Mouse (Mus musculus) left cerebral cortex, postnatal 25 days (tissue): ENCODE measurements at regions not wholly inside any gene's neighbourhood (a gene's known extent, or its start where the extent isn't known, plus 50 kb on each side); places are given as distances from the start of the nearest gene placed in this dataset.
"Not testable (repeated sequence)": the region's sequence is repeated elsewhere in the genome, so short reads cannot be mapped to it uniquely, and the experiment has no call there.

ENCODE experiments used
- DNase-seq, 2 experiments: peaks; one replicate each; pipeline ENCODE4 v3.0.0; 2022; ENCODE audit warnings: low spot score in 2 of 2, mixed read lengths in 1 of 2
- intact Hi-C: fragments of 180-260 bp; cut with DNase I; formaldehyde crosslinking; loops from one replicate; pipeline ENCODE4 v1.15.1; 2025

DNA sequence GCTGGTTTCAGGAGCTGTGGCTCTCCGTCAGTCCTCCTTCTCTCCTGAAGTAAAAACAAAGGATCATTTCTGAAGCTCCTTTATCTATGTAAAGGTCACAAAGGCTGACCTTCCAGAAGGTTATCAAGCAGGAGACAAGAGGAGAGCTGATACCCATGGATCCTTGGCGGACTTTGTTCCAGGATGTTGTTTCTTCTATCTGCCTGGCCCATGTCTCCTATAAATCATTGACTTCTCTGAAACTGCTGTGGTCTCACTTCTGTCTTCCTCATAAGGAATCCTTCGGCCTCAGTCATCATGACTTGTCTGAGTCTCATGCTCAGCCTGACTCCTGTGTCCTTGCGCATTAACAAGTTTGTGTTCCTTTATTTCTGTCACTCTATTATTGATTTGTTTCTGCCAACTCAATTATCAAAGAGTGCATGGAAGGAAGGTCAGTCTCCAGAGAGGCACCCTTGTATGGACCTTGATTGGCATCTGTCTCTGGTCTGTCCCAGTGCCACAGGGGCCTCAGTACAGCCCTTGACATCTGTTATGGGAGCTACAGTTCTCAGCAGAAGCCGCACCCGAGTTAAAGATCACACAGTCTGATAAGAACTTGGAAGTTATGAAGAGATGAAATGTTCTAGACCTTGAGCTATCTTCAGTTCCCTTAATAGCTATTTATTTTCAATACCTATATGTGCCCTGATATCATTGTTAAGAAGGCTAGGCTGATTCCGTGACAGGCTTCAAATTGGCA, 53.2 kb upstream of the Dazl start:
- intact Hi-C loops, result no loop called here
- DNase-seq, result no peak

DNA sequence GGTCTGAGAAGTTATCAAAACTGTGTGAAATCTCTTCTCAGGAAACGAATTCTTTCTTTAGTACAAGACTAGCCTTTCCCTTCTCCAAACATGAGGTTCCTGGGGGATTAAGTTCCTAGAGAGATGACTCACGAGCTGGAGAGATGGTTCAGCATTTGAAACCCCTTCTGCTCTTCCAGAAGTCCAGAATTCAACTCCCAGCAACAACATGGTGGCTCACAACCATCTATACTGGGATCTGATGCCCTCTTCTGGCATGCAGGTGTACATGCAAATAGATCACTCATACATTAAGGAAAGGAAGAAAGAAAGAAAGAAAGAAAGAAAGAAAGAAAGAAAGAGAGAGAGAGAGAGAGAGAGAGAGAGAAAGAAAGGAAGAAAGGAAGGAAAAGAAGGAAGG, 60.4 kb upstream of the Dazl start:
- DNase-seq, intact Hi-C loops: not testable (repeated sequence)

DNA sequence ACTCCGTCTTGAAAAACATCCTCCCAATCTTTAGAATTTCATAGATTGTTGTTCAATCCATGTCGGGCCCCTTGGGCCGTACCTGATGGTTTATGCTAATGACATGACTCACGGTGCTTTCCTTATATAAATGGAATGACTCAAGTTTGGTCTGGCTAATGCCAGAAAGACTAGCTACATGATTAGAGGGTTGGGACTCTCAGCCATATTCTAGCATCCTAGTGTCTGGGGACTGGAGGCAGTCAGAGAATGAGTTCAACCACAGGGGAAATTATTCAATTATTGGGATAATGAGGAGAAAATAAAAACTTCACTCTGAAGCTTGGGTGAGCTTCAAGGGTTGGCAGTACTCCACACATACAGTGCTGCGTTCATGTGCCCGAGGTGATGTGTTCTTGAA, 60.9 kb upstream of the Dazl start:
- no peak for DNase-seq
- intact Hi-C loops, result no loop called here

DNA sequence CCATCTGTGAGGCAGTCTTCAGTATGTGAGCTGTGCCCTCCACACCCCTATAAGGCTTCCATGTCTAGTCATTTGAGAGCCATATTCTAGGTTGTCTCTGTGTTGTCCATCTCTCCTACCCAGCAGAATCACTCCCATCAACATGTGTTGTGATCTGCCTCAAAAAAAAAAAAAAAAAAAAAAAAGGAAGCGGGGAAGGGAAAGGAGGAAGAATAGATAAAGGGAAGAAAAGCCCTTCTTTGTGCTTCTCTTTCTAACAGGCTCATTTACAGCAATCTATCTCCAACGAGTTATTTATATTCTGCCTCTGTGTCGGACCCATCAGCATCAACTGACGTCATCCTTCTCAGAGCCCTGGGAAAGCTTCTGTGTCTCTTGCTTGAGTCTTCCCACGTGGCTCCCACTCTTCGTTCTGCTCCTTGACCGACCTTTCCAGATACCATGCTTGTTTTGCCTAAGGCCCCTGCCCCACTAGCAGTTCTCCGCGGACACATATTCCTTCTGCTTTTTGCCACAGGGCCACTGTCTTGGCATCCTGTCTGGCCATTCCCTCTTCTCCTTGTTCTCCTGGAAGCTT, 68.3 kb upstream of the Dazl start:
- intact Hi-C loops, result loop anchor here (5.0 kb wide), 1 partner anchor 46 kb away; no protein-coding TSS in a partner anchor
- peak in 1 of 2 experiments; percentile 66 for DNase-seq

DNA sequence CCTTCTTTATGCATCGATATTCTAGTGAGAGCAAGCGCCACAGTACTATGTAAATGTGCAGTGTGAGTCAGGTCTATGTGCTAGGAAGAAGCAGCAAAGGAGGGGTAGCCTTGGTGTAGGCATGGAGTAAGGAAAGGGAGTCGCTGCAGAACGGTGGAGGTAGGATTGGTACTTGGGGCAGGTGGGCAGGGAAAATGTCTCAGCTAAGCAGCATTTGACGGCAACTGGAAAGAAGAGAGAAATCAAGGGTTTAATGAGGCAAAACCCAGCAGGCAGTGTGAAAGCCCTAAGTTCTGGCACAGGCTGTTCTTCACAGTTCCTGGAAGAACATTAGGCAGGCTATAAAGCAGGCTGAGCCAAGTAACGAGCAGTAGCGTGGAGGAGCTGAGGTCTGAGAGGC, 72.0 kb upstream of the Dazl start:
- peak in 1 of 2 experiments; percentile 64 for DNase-seq
- intact Hi-C loops, result no loop called here

DNA sequence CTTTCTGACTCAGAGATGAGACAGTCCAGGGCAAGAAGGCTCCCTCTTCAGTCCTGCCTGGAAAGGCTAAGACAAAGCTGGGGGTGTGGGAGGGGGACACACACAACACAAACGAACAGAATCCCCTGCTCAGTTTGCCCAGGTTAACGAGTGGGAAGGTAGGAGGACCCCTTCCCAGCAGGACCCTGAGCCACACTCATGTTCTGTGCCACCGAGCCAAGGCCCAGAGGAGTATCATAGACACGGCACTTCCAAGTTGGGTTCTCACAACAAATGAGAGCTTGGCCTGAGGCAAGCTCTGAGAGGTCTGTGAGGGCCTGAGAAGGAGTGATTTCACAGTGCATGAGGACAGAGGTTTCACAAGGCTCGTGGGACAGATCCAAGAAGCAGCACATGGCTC, 72.7 kb upstream of the Dazl start:
- intact Hi-C loops, result no loop called here
- DNase-seq, result no peak

DNA sequence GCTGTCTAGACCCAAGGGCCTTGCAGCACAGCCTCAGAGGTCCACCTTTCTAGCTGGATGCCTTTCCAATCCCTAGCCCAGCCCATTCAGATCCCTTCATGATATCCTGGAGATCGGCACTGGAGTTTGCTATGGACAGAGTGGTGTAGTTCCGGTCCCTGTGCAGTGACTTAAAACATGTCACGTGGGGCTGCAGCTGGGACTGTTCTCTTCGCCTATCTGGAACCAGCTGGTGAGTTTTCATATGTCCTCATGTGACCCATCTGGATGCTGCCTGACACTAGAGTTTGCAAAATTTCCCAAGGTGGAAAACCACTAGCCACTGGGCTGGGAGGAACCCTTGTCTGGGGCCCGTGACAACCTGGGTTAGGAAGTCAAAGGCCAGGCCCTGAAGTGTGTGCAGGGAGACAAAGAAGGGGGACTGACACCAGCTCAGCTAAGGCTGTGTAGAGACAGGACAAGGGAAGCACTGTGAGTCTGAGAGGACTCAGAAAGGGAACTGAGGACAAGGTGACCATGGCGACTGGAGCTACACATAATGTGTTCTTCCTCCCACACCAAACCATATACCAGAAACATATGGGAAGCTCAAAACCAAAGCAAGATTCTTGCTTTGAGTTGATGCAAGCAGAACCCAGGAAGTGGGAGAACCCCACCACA, 75.9 kb upstream of the Dazl start:
- intact Hi-C loops, result no loop called here
- DNase-seq, result no peak

DNA sequence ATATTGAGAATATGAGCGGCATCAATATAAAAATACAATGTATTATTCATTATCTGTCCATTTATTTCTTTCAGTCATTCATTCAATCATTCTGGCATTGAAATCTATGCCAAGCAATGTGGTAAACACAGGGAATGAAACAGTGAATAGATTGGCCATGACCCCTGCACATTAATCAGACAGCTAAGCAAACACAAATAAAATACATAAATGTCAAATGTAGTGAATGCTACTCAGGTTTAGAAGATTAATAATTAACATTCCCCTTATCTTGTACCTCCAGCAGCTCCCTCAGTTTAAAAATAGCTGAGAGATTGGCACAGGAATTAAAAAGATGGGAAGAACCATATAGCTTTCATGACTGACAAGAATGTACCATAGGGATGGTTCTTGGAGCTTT, 77.0 kb upstream of the Dazl start:
- intact Hi-C loops, result no loop called here

DNA sequence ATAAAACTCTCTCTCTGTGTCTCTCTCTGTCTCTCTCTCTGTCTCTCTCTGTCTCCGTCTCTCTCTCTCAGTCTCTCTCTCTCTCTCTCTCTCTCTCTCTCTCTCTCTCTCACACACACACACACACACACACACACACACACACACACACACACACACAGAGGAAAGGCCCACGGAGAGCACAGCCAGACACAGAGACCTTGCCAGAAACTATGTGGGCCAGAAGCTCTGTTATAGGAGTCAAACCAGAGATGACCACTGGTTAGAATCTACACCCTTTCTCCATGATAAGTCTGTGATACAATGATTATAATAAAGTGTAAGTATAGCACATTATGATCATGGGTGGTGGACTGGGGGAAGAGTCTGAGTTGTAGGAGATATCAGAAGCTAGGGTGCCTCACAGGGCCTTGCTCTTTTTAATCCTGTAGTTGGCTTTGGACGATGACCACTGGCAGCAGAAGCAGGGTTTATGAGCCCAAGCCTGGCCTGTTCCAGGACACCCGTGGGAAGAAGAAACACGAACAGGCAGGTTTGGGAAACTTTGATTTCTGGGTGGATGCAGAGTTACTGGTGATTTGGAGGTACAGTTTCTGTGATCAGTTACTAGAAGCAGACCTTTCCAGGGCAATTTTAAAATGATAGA, 80.2 kb upstream of the Dazl start:
- intact Hi-C loops, result no loop called here
- no peak for DNase-seq

More for the DNA sequence above, 77.0 kb upstream of the Dazl start:
- no peak for DNase-seq

DNA sequence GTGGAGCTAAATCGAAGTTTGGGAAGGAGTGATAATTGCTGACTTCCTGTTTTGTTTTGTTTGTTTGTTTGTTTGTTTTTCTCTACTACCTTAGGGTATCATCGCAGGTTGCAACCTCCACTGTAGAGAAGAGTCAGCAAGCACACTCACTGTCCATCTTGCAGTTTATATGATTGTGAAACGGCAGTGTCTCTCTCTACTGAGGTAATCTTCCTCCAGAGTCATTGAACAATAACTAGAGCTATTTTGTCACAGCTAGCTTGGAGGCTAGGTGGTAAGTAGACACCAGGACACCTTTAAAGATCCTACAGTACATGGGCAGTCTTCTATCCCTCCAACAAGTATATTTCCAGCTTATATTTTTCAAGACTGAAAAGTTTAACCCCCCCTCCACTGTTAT, 82.0 kb upstream of the Dazl start:
- intact Hi-C loops, result no loop called here
- no peak for DNase-seq

DNA sequence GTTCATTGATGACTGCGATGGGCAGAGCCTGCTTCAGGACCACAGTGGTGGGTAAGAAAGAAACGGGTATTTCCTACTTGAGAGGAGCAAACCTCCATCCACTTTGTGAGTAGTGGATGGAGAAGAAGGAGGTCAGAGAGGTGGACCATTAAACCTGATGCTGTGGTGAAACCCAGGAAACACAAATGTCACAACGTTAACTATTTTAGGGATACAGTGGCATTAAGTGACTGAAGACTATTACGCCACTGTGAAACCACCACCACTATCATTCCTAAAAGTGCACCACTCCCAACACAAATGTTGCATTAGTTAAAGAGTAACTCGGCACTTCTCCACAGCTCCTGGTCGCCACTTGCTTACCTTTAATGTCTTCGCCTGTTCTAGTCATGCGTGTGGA, 83.3 kb upstream of the Dazl start:
- DNase-seq, result no peak
- intact Hi-C loops, result no loop called here

DNA sequence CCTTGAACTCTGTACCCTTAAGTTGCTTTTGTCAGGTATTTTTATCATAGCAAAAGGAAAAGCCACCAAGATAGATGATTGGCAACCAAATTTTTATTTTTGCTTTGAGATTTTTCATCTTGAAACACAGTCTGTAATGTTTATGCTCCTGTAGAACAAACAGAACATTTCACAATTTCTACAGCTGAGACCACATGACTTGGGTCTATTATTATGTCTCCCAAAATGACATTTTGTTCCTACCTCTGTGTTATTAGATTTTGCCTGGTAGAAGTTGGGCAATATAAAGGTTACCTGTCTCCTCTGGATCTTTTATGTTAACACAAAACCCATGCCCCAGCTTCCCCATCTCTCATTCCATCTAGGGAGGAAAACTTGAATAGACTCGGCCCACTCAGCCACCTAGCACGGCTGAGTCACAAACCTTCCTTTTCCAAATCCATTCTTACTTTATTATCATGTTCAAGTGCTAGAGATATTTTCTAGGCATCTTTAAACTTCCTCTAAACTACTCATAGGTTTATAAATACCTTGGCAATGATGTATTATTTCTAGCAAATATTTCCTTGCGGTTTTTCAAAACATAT, 84.8 kb upstream of the Dazl start:
- peak in 1 of 2 experiments; percentile 70 for DNase-seq
- intact Hi-C loops, result no loop called here

DNA sequence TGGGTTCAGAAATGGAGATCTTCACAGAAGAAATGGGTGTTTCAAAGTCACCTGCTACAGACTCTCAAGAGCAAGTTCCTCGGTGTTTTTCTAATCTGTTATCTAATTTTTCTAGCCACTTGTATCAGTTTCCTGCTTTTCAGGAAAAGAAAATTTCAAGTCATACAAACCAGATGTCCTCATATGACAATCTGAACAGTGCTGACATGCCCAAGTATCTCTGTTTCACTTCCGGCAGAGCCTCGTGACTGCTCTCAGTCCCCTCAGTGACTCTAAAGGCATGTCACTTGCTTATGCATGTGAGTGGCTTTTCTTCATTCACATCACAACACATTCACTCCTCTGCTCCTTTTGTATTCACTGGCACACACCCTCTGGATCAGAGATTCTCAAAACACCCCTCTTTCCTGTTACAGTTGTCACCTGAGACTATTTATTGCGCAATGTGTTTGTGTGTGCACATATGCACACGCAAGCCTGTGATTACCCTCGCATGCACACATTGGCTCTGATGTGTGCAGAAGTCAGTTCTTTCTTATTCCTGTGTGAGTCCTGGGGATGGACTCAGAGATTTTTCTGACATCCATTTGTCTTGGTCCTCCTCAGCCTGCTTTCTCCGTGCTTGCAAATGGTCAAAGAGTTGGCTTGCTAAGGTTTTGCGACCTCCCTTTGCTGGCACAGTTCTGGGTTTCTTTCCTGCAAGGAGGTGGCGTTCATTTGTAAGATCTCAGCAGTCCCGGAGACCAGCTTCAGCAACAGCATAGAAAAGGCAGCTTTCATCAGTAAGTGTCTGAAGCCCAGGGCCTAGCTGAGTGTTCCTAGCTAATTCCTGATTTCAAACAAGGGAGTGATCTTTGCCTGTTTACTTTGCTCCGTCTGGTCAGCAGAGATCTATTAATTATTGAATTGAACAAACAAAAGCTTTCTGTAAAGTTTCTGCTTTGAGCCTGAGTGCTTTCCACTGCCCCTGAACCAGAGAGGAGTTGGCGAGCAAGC, 95.6 kb upstream of the Dazl start:
- intact Hi-C loops, result no loop called here
- DNase-seq, result no peak

DNA sequence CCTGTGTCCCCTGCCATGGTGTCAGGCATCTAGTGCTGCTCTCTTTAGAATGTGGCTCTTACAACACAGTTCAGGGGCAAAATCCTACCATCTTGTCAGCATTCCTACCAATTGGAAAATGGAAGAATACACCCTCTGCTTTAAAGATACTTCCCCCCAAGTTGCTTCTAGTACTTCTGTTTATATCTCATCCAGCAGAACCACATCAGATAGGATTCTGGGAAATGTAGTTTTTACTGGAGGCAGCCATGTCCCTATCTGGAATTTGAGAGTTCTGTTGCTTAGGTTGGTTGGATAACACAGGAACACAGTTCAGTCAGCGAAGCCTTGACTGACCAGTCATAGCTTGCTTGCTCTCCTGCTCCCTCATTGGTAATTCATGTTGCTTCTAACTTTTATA, 96.7 kb upstream of the Dazl start:
- DNase-seq, result no peak
- intact Hi-C loops, result loop anchor here (5.0 kb wide), 2 partner anchors 33 to 252 kb away; no protein-coding TSS in a partner anchor

DNA sequence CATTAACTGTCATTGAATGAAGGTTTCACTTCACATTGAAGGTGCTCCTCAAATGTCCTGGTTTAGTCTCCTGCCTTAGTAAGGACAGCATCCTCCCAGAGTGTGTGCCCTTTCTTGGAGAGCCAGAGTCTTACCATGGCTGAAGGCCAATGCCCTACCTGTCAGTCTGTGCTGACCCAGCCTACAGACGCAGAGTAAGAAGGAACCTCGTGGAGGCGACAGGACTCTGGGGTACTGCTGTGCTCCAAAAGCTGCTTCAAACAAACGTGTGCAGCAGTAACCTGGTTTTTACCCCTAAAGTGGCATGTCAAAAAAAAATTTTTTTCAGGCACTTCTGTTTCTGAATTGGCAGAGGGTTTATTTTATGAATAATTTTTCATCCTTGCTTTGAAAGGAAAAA, 97.8 kb upstream of the Dazl start:
- no peak for DNase-seq
- intact Hi-C loops, result loop anchor here (1.0 to 5.0 kb wide), 3 partner anchors 34 to 372 kb away; no protein-coding TSS in a partner anchor

DNA sequence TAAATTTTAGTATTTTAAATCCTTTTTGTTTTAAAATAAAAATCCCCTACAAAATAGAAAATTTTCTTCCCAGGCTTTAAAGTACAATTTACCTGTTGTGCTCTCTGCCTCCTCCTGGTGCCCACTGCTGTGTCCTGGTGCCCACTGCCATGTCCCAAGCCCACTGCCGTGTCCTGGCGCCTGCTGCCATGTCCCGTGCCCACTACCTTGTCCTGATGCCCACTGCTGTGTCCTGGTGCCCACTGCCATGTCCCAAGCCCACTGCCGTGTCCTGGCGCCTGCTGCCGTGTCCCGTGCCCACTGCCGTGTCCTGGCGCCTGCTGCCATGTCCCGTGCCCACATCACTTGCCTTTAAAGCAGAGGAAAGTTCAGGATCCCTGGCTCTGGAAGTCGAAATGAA, 98.6 kb upstream of the Dazl start:
- intact Hi-C loops, result loop anchor here (1.0 to 5.0 kb wide), 5 partner anchors 16 to 371 kb away; partner anchors contain the start of gene Plcl2
- DNase-seq, result no peak

DNA sequence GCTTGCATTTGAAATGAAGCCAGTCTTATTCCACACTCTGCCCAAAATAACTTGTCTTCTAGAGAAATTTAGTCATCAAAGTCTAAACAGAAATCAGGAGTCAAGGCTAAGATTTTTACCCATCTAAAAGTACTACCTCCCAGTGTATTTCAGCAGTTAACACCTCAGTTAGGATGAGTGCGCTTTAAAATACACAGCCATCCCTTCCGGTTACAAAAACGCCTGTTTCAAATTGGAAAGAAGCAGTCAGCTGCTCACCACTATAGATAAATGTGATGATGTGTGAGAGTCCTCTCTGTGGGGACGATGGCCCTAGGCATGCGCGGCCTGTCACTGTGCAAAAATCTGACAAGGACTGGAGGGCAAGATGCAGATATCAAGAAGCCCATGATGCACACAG, 99.0 kb upstream of the Dazl start:
- intact Hi-C loops, result loop anchor here (1.0 to 5.0 kb wide), 4 partner anchors 16 to 250 kb away; partner anchors contain the start of gene Plcl2

DNA sequence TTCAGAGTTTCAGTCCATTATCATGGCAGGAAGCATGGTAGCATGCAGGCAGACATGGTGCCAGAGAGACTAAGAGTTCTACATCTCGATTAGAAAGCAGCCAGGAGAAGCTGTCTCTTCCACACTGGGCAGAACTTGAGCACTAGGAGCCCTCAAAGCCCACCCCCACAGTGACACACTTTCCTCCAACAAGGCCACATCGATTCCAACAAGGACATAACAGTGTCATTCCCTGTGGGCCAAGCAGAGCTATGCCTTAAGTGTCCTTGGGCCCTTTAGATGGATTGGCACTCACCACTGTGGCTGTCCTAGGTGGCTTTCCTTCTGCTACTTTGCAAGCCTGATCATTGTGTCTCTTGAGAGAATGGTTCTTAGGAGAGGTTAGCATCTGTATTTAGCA, 99.5 kb upstream of the Dazl start:
- DNase-seq, result no peak
- intact Hi-C loops, result loop anchor here (1.0 to 5.0 kb wide), 4 partner anchors 15 to 249 kb away; partner anchors contain the start of gene Plcl2

More for the DNA sequence above, 99.0 kb upstream of the Dazl start:
- DNase-seq, result peak; percentile 35 to 88

DNA sequence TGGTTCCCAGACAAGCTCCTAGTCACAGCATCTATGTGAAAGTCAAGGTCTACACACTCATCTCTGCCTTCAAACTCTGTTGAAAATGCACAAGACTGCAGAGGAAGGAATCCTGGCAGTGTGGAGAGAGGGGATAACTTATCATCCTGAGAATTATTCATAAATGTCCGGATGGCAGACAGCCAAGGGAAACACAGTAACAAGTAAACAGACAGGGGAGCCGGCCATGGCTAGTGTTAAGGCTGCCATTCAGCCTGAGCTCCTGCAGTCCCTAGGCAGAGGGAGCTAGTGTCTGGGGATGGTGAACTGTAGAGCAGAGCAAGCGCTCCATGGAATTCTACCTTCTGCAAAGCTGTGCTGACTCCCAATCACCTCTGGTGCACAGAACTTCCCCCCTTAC, 100.3 kb upstream of the Dazl start:
- intact Hi-C loops, result loop anchor here (5.0 kb wide), 2 partner anchors 36 to 249 kb away; no protein-coding TSS in a partner anchor
- no peak for DNase-seq
